ENCODE assay signal across 8 mouse cellular contexts in the genomic region with DNA sequence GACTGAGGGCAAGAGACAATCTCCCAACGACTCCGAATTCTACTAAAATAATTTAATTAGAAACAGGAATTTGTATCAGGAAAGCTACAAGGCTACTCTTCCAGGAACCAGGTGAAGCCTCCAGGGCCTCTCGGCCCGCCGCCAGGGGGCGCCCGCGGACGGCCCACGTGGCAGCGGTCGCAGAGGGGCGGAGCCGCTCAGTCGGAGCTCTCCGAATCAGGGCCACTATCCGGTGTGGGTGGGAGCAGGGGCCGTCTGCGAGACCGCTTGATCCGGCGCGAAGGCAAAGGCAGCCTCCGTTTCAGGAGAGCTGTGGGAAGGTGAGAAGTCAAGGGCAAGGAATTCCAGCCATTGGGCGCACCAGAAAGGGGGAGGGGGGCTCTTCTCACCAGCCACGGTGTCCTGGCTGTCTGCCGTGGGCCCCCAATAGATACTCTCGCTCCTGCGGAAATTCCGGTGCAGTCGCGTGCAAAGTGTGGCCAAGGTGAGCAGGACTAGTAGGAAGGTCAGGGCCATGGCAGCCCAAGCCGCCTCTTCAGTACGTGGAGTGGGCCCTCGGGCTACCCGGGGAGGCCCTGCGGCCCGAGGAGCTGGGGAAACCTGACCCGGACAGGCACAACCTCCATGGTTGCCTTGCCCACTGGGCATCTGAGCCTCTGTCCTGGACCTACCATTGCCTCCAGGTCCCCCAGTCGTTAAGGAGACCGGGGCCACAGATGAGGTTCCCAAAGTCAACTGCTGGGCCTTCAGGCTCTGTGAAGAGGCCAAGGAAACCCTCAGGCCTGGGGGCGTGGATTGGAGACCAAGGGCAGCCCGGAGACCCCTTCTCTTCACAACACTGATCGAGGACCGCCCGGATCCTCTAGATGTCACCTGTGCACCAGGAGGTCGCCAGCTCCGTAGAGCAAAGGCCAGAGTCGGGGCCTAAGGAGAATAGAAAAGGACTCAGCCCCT. TPM values are rescaled to one million over a fixed set of nuclear protein-coding genes. Genes with fewer than 3 reads are reported as not detected.
DNase-seq lines count a peak whose midpoint lies in the region; ATAC-seq and TF ChIP-seq lines count a peak whose summit lies in the region.

No protein-coding gene starts in this region.

- ATAC-seq in erythroblast, adult 5-6 weeks (replicated peaks; ENCODE audit: low FRiP score, poor library complexity, severe bottlenecking) = peak; percentile 60
- peak; percentile 68 for ATAC-seq in heart, embryonic 12.5 days (ENCODE audit: insufficient number of reproducible peaks, low FRiP score)
- ATAC-seq in kidney, embryonic 15.5 days (replicated peaks; ENCODE audit: low FRiP score) = peak; percentile 53
- peak; percentile 50; the same call in 1 of the 2 replicates for ATAC-seq in neural tube, embryonic 14.5 days (ENCODE audit: low read depth)

- TF ChIP-seq CTCF in bone marrow macrophage, adult 2 months (IDR thresholded peaks at IDR 0.05; ENCODE audit: low read depth, low read length) = peak; percentile 98

- H3K9ac ChIP-seq in heart, embryonic 12.5 days = peak overlapping the region; percentile 68
- H3K9ac ChIP-seq in kidney, embryonic 15.5 days = peak overlapping the region; percentile 52
- H3K9ac ChIP-seq in neural tube, embryonic 14.5 days (replicated peaks; ENCODE audit: low read depth, low read length) = peak overlapping the region; percentile 50; the same call in 1 of the 2 replicates

- H3K4me1 ChIP-seq in bone marrow macrophage, adult 2 months (ENCODE audit: control insufficient read depth, insufficient read depth, low read length) = peaks cover 10% of the 10 kb centered on the region
- peaks cover 26% of the 10 kb centered on the region for H3K4me1 ChIP-seq in heart, embryonic 12.5 days (replicated peaks)
- H3K4me1 ChIP-seq in kidney, embryonic 15.5 days = peaks cover 36% of the 10 kb centered on the region
- H3K4me1 ChIP-seq in neural tube, embryonic 14.5 days (ENCODE audit: control insufficient read depth, insufficient read depth, low read length) = 0 out of 2 replicates have a peak, but pooled peaks cover 4% of the 10 kb centered on the region

- no peak for TF ChIP-seq POLR2A in bone marrow macrophage, adult 2 months (IDR thresholded peaks at IDR 0.05; ENCODE audit: borderline replicate concordance, low read depth, low read length)

- H3K9me3 ChIP-seq in heart, embryonic 12.5 days (replicated peaks) = no peaks in the 10 kb centered on the region
- no peaks in the 10 kb centered on the region for H3K9me3 ChIP-seq in kidney, embryonic 15.5 days (replicated peaks)
- H3K9me3 ChIP-seq in neural tube, embryonic 14.5 days (ENCODE audit: control insufficient read depth, low read length) = no peaks in the 10 kb centered on the region

- no peaks in the 10 kb centered on the region for H3K27me3 ChIP-seq in heart, embryonic 12.5 days (replicated peaks)
- H3K27me3 ChIP-seq in kidney, embryonic 15.5 days = no peaks in the 10 kb centered on the region
- no peaks in the 10 kb centered on the region for H3K27me3 ChIP-seq in neural tube, embryonic 14.5 days (ENCODE audit: control insufficient read depth, insufficient read depth, low read length)

- WGBS in heart, embryonic 12.5 days = 16% methylated on average over 49 of the region's 49 CpGs
- WGBS in kidney, embryonic 15.5 days = 14% methylated on average over 49 of the region's 49 CpGs
- 20% methylated on average over 49 of the region's 49 CpGs for WGBS in neural tube, embryonic 14.5 days

- peak overlapping the region; percentile 52 for H3K4me3 ChIP-seq in bone marrow macrophage, adult 2 months (ENCODE audit: insufficient read depth, low read length)
- H3K4me3 ChIP-seq in heart, embryonic 12.5 days = peak overlapping the region; percentile 42
- H3K4me3 ChIP-seq in kidney, embryonic 15.5 days (replicated peaks) = peak overlapping the region; percentile 45
- peak overlapping the region; percentile 21 for H3K4me3 ChIP-seq in neural tube, embryonic 14.5 days (ENCODE audit: low read depth, low read length)

- peak overlapping the region; percentile 74 for H3K4me2 ChIP-seq in heart, embryonic 12.5 days
- H3K4me2 ChIP-seq in kidney, embryonic 15.5 days = peak overlapping the region; percentile 87
- peak overlapping the region; percentile 55 for H3K4me2 ChIP-seq in neural tube, embryonic 14.5 days (ENCODE audit: low read depth, low read length)

- DNase-seq in CD8-positive naive resting alpha-beta T cell, adult 2 months (ENCODE audit: low read depth in 2 of 2, low spot score in 2 of 2) = peak; percentile 86 to 87
- DNase-seq in lung, adult 18-20 months = peak; percentile 82 to 88
- peak; percentile 93 for DNase-seq in testis, postnatal 10 days (ENCODE audit: low spot score)

- H3K36me3 ChIP-seq in heart, embryonic 12.5 days = peaks cover 53% of the 10 kb centered on the region
- peaks cover 59% of the 10 kb centered on the region for H3K36me3 ChIP-seq in kidney, embryonic 15.5 days
- peaks cover 43% of the 10 kb centered on the region for H3K36me3 ChIP-seq in neural tube, embryonic 14.5 days (ENCODE audit: control insufficient read depth, insufficient read depth, low read length)

- H3K27ac ChIP-seq in bone marrow macrophage, adult 2 months (ENCODE audit: insufficient read depth, low read depth, low read length) = no peak overlapping the region
- peak overlapping the region; percentile 52; the same call in 1 of the 2 replicates for H3K27ac ChIP-seq in heart, embryonic 12.5 days (ENCODE audit: poor library complexity, severe bottlenecking)
- H3K27ac ChIP-seq in kidney, embryonic 15.5 days = peak overlapping the region; percentile 71
- no peak overlapping the region for H3K27ac ChIP-seq in neural tube, embryonic 14.5 days (ENCODE audit: low read depth, low read length)

RNA-seq across cellular contexts. Expression of a gene that starts 6.6 kb away (rescaled TPM):
- polyA plus RNA-seq in bone marrow macrophage, adult 2 months (2012; ENCODE audit: insufficient read depth, insufficient read length, missing spikeins) = 10.4 and 10.5 TPM in 2 replicates
- 2.9 TPM in 1 of 2 replicates, not detected in the other for total RNA-seq in erythroblast, adult 5-6 weeks (2015; ENCODE audit: low replicate concordance)
- total RNA-seq in erythroblast, adult 5-6 weeks (2017; ENCODE audit: low replicate concordance) = 0.14 and 2.5 TPM in 2 replicates
- 0.72 and 1.4 TPM in 2 replicates for polyA plus RNA-seq in heart, embryonic 12.5 days (2016; fragmentation: Nextera tagmentation; extraction: Ambion mirVana)
- 1.9 TPM in 2 replicates for polyA plus RNA-seq in kidney, embryonic 15.5 days (2015; fragmentation: Nextera tagmentation; extraction: Ambion mirVana)
- polyA plus RNA-seq in neural tube, embryonic 14.5 days (2014; fragmentation: Nextera tagmentation; extraction: Ambion mirVana) = 1.5 and 1.8 TPM in 2 replicates

RNA-seq across cellular contexts. Expression of a gene that starts 7.4 kb away (rescaled TPM):
- polyA plus RNA-seq in bone marrow macrophage, adult 2 months (2012; ENCODE audit: insufficient read depth, insufficient read length, missing spikeins) = 13.1 and 15.7 TPM in 2 replicates
- total RNA-seq in erythroblast, adult 5-6 weeks (2015; ENCODE audit: low replicate concordance) = not detected in 2 replicates
- total RNA-seq in erythroblast, adult 5-6 weeks (2017; ENCODE audit: low replicate concordance) = not detected in 2 replicates
- polyA plus RNA-seq in heart, embryonic 12.5 days (2016; fragmentation: Nextera tagmentation; extraction: Ambion mirVana) = 29.4 and 30.2 TPM in 2 replicates
- polyA plus RNA-seq in kidney, embryonic 15.5 days (2015; fragmentation: Nextera tagmentation; extraction: Ambion mirVana) = 34.8 and 41.2 TPM in 2 replicates
- 10.6 and 12.8 TPM in 2 replicates for polyA plus RNA-seq in neural tube, embryonic 14.5 days (2014; fragmentation: Nextera tagmentation; extraction: Ambion mirVana)

RNA-seq across cellular contexts. Expression of a gene that starts 10.7 kb away (rescaled TPM):
- 0.32 TPM in 1 of 2 replicates, not detected in the other for polyA plus RNA-seq in bone marrow macrophage, adult 2 months (2012; ENCODE audit: insufficient read depth, insufficient read length, missing spikeins)
- not detected in 2 replicates for total RNA-seq in erythroblast, adult 5-6 weeks (2015; ENCODE audit: low replicate concordance)
- 0.09 TPM in 1 of 2 replicates, not detected in the other for total RNA-seq in erythroblast, adult 5-6 weeks (2017; ENCODE audit: low replicate concordance)
- not detected in 2 replicates for polyA plus RNA-seq in heart, embryonic 12.5 days (2016; fragmentation: Nextera tagmentation; extraction: Ambion mirVana)
- 0.27 TPM in 1 of 2 replicates, not detected in the other for polyA plus RNA-seq in kidney, embryonic 15.5 days (2015; fragmentation: Nextera tagmentation; extraction: Ambion mirVana)
- polyA plus RNA-seq in neural tube, embryonic 14.5 days (2014; fragmentation: Nextera tagmentation; extraction: Ambion mirVana) = not detected in 2 replicates

RNA-seq across cellular contexts. Expression of a gene that starts 15.0 kb away (rescaled TPM):
- 29.4 and 34.0 TPM in 2 replicates for polyA plus RNA-seq in bone marrow macrophage, adult 2 months (2012; ENCODE audit: insufficient read depth, insufficient read length, missing spikeins)
- 9.2 and 11.5 TPM in 2 replicates for total RNA-seq in erythroblast, adult 5-6 weeks (2015; ENCODE audit: low replicate concordance)
- total RNA-seq in erythroblast, adult 5-6 weeks (2017; ENCODE audit: low replicate concordance) = 4.4 and 5.6 TPM in 2 replicates
- polyA plus RNA-seq in heart, embryonic 12.5 days (2016; fragmentation: Nextera tagmentation; extraction: Ambion mirVana) = 9.3 and 10.2 TPM in 2 replicates
- polyA plus RNA-seq in kidney, embryonic 15.5 days (2015; fragmentation: Nextera tagmentation; extraction: Ambion mirVana) = 9.7 and 12.6 TPM in 2 replicates
- polyA plus RNA-seq in neural tube, embryonic 14.5 days (2014; fragmentation: Nextera tagmentation; extraction: Ambion mirVana) = 20.3 and 21.6 TPM in 2 replicates

RNA-seq across cellular contexts. Expression of a gene that starts 18.9 kb away (rescaled TPM):
- polyA plus RNA-seq in bone marrow macrophage, adult 2 months (2012; ENCODE audit: insufficient read depth, insufficient read length, missing spikeins) = 5.0 and 5.1 TPM in 2 replicates
- 0.77 TPM in 1 of 2 replicates, not detected in the other for total RNA-seq in erythroblast, adult 5-6 weeks (2015; ENCODE audit: low replicate concordance)
- 4.1 TPM in 1 of 2 replicates, not detected in the other for total RNA-seq in erythroblast, adult 5-6 weeks (2017; ENCODE audit: low replicate concordance)
- 3.7 and 4.8 TPM in 2 replicates for polyA plus RNA-seq in heart, embryonic 12.5 days (2016; fragmentation: Nextera tagmentation; extraction: Ambion mirVana)
- polyA plus RNA-seq in kidney, embryonic 15.5 days (2015; fragmentation: Nextera tagmentation; extraction: Ambion mirVana) = 5.3 and 6.9 TPM in 2 replicates
- polyA plus RNA-seq in neural tube, embryonic 14.5 days (2014; fragmentation: Nextera tagmentation; extraction: Ambion mirVana) = 38.2 and 47.7 TPM in 2 replicates

Comparison
In these comparisons a context has a peak if more than half of its experiments do, and no peak if none do; other contexts are left out.
1. H3K27ac ChIP-seq: peak in heart, embryonic 12.5 days (single experiment) and kidney, embryonic 15.5 days (single experiment); none in bone marrow macrophage, adult 2 months (single experiment) and neural tube, embryonic 14.5 days (single experiment).
2. Peak in every context shown above with its lines, with median percentiles within 50 percentile points of each other: DNase-seq, H3K4me3 ChIP-seq, ATAC-seq, H3K4me2 ChIP-seq and H3K9ac ChIP-seq.